Mouse (Mus musculus): ENCODE results near the gene Wdr49. TPM values are rescaled to one million over a fixed set of nuclear protein-coding genes. Genes with fewer than 3 reads are reported as not detected.

Gene Wdr49
- polyA plus RNA-seq (2012; ENCODE audit: low replicate concordance) = not detected in 2 replicates

GRCm38 (mm10) chr3:75482056-75482455, at the start of gene Wdr49:
Gene Wdr49 (minus strand): TSS chr3:75482156.

GRCm38 (mm10) chr3:75269978-75270377, 212.0 kb downstream of the Wdr49 start, which contains the start of gene Serpini2:
Gene Serpini2 (minus strand): TSS chr3:75270078.

Other genes with a start within 250 kb of the Wdr49 start
- not detected in 2 replicates for gene Serpini2, start 212.1 kb downstream of the Wdr49 start, polyA plus RNA-seq (2012; ENCODE audit: low replicate concordance)
- 2.2 TPM in 1 of 2 replicates, not detected in the other for gene Pdcd10, start 74.7 kb upstream of the Wdr49 start, polyA plus RNA-seq (2012; ENCODE audit: low replicate concordance)
- gene Serpini1, start 75.4 kb upstream of the Wdr49 start, polyA plus RNA-seq (2012; ENCODE audit: low replicate concordance) = 0.06 and 0.23 TPM in 2 replicates

Measured in leukemia stem cell, adult 10-12 weeks (primary cell).